Mouse (Mus musculus): ENCODE results near the gene Cavin1. TPM values are rescaled to one million over a fixed set of nuclear protein-coding genes. Genes with fewer than 3 reads are reported as not detected.

Gene Cavin1
- total RNA-seq, 1 experiment: 30.7 TPM

GRCm38 (mm10) chr11:100939512-100940151, 31.1 kb downstream of the Cavin1 start, which contains the start of gene Stat3:
Gene Stat3, minus strand, starts transcription at chr11:100939540.
- TF ChIP-seq ZNF384 (IDR thresholded peaks at IDR 0.05; ENCODE audit: low read depth, low read length): no peak
- 0 out of 2 replicates have a peak, but pooled peaks have one; percentile 70 for TF ChIP-seq CHD2 (IDR thresholded peaks at IDR 0.05; ENCODE audit: low read depth, low read length)
- peak; percentile 65; the same call in 1 of the 2 replicates for TF ChIP-seq HCFC1 (IDR thresholded peaks at IDR 0.05; ENCODE audit: borderline replicate concordance, insufficient read depth, low read length)
- TF ChIP-seq MAFK (IDR thresholded peaks at IDR 0.05; ENCODE audit: insufficient read depth, low read depth, low read length): no peak
- no peak for TF ChIP-seq ZC3H11A (IDR thresholded peaks at IDR 0.05; ENCODE audit: borderline replicate concordance, low read depth, low read length)
- H3K9ac ChIP-seq (ENCODE audit: insufficient read depth, low read depth, low read length, poor library complexity, severe bottlenecking): peak within 1 kb of the TSS; percentile 96
- H3K9me3 ChIP-seq (ENCODE audit: control insufficient read depth, insufficient read depth, low read depth, low read length): no peaks in the 10 kb centered on the region
- peak; percentile 100 for DNase-seq (ENCODE audit: low read depth, low spot score)
- in situ Hi-C loops (cut with MboI; ENCODE audit: low sequenced_read_pairs in 2 of 2, unreplicated experiment in 2 of 2): no loop called here
- peaks cover 6 to 7% of the 10 kb centered on the region in 2 experiments for H3K4me1 ChIP-seq (ENCODE audit: control insufficient read depth in 2 of 2, insufficient read depth in 2 of 2, low read length in 2 of 2, poor library complexity in 1 of 2)
- H3K27ac ChIP-seq (ENCODE audit: insufficient read depth, low read depth, low read length, poor library complexity, severe bottlenecking): peak within 1 kb of the TSS; percentile 83
- no peaks in the 10 kb centered on the region for H3K36me3 ChIP-seq (ENCODE audit: control insufficient read depth, insufficient read depth, low read length, poor library complexity, severe bottlenecking)
- peak within 1 kb of the TSS; percentile 84 to 99 for H3K4me3 ChIP-seq (ENCODE audit: insufficient read depth in 1 of 2, low read depth in 1 of 2, low read length in 2 of 2, poor library complexity in 1 of 2, severe bottlenecking in 1 of 2)

DNA sequence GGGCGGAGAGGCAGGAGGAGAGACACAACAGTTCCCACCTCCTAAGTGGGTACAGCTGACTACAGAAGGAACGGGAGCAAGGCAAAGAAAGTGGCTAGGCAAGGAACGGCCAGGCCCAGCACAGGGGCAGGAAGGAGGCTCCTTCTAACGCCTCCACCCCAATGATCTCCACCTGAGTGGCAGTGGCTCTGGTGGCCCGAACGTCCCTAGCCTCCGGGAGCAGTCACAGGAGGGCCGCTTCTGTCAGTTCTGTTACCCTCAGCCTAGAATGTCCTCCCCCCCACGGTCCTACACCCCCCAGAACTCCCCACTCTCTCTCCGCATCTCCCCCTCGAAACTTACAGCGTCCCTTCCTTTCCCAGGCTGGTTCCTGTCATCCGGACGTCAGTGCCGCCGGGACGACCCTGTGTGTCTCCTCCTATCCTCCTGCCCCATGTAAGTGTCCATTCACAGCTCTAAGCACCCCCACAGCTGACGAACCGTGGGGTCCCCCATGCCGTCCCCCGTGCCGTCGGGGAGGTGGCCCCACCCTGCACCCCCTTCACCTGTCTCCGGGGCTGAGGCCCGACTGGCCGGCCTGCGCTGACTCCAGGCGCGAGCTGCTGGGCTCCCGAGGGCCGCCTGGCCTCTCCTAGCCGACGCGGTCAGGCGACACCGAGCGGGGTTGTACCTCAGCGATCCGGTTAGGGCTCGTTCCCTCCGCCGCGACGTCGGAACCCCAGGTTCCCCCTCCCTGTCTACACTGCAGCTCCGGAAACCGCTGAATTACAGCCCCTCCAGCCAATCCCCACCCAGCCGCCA, 31.8 kb downstream of the Cavin1 start:
- in situ Hi-C loops (cut with MboI; ENCODE audit: low sequenced_read_pairs in 2 of 2, unreplicated experiment in 2 of 2): no loop called here
- no peak for DNase-seq (ENCODE audit: low read depth, low spot score)
- no peak for TF ChIP-seq ZNF384 (IDR thresholded peaks at IDR 0.05; ENCODE audit: low read depth, low read length)
- TF ChIP-seq ZC3H11A (IDR thresholded peaks at IDR 0.05; ENCODE audit: borderline replicate concordance, low read depth, low read length): no peak
- no peak for TF ChIP-seq MAFK (IDR thresholded peaks at IDR 0.05; ENCODE audit: insufficient read depth, low read depth, low read length)
- TF ChIP-seq CHD2 (IDR thresholded peaks at IDR 0.05; ENCODE audit: low read depth, low read length): no peak
- TF ChIP-seq HCFC1 (IDR thresholded peaks at IDR 0.05; ENCODE audit: borderline replicate concordance, insufficient read depth, low read length): no peak
- H3K27ac ChIP-seq (ENCODE audit: insufficient read depth, low read depth, low read length, poor library complexity, severe bottlenecking): peak overlapping the region; percentile 83
- H3K9ac ChIP-seq (ENCODE audit: insufficient read depth, low read depth, low read length, poor library complexity, severe bottlenecking): peak overlapping the region; percentile 96
- H3K4me1 ChIP-seq (ENCODE audit: control insufficient read depth in 2 of 2, insufficient read depth in 2 of 2, low read length in 2 of 2, poor library complexity in 1 of 2): peaks cover 6 to 11% of the 10 kb centered on the region in 2 experiments
- H3K9me3 ChIP-seq (ENCODE audit: control insufficient read depth, insufficient read depth, low read depth, low read length): no peaks in the 10 kb centered on the region
- no peaks in the 10 kb centered on the region; the same call in 1 of the 2 replicates for H3K36me3 ChIP-seq (ENCODE audit: control insufficient read depth, insufficient read depth, low read length, poor library complexity, severe bottlenecking)
- peak overlapping the region; percentile 84 to 99 for H3K4me3 ChIP-seq (ENCODE audit: insufficient read depth in 1 of 2, low read depth in 1 of 2, low read length in 2 of 2, poor library complexity in 1 of 2, severe bottlenecking in 1 of 2)

- H3K9me3 ChIP-seq (ENCODE audit: control insufficient read depth, insufficient read depth, low read depth, low read length): no peaks in the 10 kb centered on the region
- H3K27ac ChIP-seq (ENCODE audit: insufficient read depth, low read depth, low read length, poor library complexity, severe bottlenecking): no peak overlapping the region
- TF ChIP-seq MAFK (IDR thresholded peaks at IDR 0.05; ENCODE audit: insufficient read depth, low read depth, low read length): no peak
- no peak for TF ChIP-seq ZNF384 (IDR thresholded peaks at IDR 0.05; ENCODE audit: low read depth, low read length)
- TF ChIP-seq HCFC1 (IDR thresholded peaks at IDR 0.05; ENCODE audit: borderline replicate concordance, insufficient read depth, low read length): no peak
- TF ChIP-seq CHD2 (IDR thresholded peaks at IDR 0.05; ENCODE audit: low read depth, low read length): no peak
- TF ChIP-seq ZC3H11A (IDR thresholded peaks at IDR 0.05; ENCODE audit: borderline replicate concordance, low read depth, low read length): no peak
- DNase-seq (ENCODE audit: low read depth, low spot score): no peak
- no peak overlapping the region for H3K9ac ChIP-seq (ENCODE audit: insufficient read depth, low read depth, low read length, poor library complexity, severe bottlenecking)
- peaks cover 6 to 11% of the 10 kb centered on the region in 2 experiments for H3K4me1 ChIP-seq (ENCODE audit: control insufficient read depth in 2 of 2, insufficient read depth in 2 of 2, low read length in 2 of 2, poor library complexity in 1 of 2)
- in situ Hi-C loops (cut with MboI; ENCODE audit: low sequenced_read_pairs in 2 of 2, unreplicated experiment in 2 of 2): no loop called here
- H3K4me3 ChIP-seq (ENCODE audit: insufficient read depth in 1 of 2, low read depth in 1 of 2, low read length in 2 of 2, poor library complexity in 1 of 2, severe bottlenecking in 1 of 2): peak overlapping the region; percentile 56 to 99; a peak in 3 of 4 replicates
- no peaks in the 10 kb centered on the region; the same call in 1 of the 2 replicates for H3K36me3 ChIP-seq (ENCODE audit: control insufficient read depth, insufficient read depth, low read length, poor library complexity, severe bottlenecking)
These were observed 32.6 kb downstream of the Cavin1 start for GRCm38 (mm10) chr11:100938112-100938511.

DNA sequence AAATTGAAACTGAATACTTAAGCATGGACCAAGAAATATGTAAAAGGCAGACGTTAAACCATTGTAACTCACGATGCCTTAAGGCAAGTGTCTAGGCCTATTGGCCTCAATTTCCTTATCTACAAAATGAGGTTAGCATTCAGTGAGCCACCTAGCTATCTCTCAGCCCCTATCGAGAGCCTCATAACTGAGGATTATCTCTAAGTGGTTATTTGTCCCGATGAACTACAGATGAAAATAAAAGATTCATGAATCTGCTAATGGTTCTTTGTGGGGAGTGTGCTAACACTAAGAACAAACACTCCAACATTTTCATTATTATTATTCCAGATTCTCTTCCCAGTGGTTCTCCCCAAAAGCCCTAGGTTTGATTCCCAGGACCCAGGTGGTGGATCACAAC, 33.4 kb downstream of the Cavin1 start:
- no peak overlapping the region for H3K4me3 ChIP-seq (ENCODE audit: insufficient read depth in 1 of 2, low read depth in 1 of 2, low read length in 2 of 2, poor library complexity in 1 of 2, severe bottlenecking in 1 of 2)
- H3K27ac ChIP-seq (ENCODE audit: insufficient read depth, low read depth, low read length, poor library complexity, severe bottlenecking): no peak overlapping the region
- DNase-seq (ENCODE audit: low read depth, low spot score): no peak
- no peak overlapping the region for H3K9ac ChIP-seq (ENCODE audit: insufficient read depth, low read depth, low read length, poor library complexity, severe bottlenecking)
- in situ Hi-C loops (cut with MboI; ENCODE audit: low sequenced_read_pairs in 2 of 2, unreplicated experiment in 2 of 2): no loop called here
- H3K4me1 ChIP-seq (ENCODE audit: control insufficient read depth in 2 of 2, insufficient read depth in 2 of 2, low read length in 2 of 2, poor library complexity in 1 of 2): peaks cover 6 to 11% of the 10 kb centered on the region in 2 experiments
- TF ChIP-seq ZNF384 (IDR thresholded peaks at IDR 0.05; ENCODE audit: low read depth, low read length) (no peak), HCFC1 (IDR thresholded peaks at IDR 0.05; ENCODE audit: borderline replicate concordance, insufficient read depth, low read length) (no peak), CHD2 (IDR thresholded peaks at IDR 0.05; ENCODE audit: low read depth, low read length) (no peak), MAFK (IDR thresholded peaks at IDR 0.05; ENCODE audit: insufficient read depth, low read depth, low read length) (no peak), ZC3H11A (IDR thresholded peaks at IDR 0.05; ENCODE audit: borderline replicate concordance, low read depth, low read length) (no peak)
- H3K36me3 ChIP-seq (ENCODE audit: control insufficient read depth, insufficient read depth, low read length, poor library complexity, severe bottlenecking): no peaks in the 10 kb centered on the region; the same call in 1 of the 2 replicates
- no peaks in the 10 kb centered on the region for H3K9me3 ChIP-seq (ENCODE audit: control insufficient read depth, insufficient read depth, low read depth, low read length)
